Mouse (Mus musculus) heart, postnatal 0 days (tissue): ENCODE results near the gene Exoc4.

Experiments used
- CTCF ChIP-seq: IDR thresholded peaks from 2 replicates; pipeline ENCODE4 v1.5.1; 2016; ENCODE audit warnings: antibody characterized with exemption, control low read depth, low read depth
- EP300 ChIP-seq: IDR thresholded peaks from 2 replicates; pipeline ENCODE4 v1.6.1; 2016; ENCODE audit warnings: antibody characterized with exemption, low read depth

GRCm38 (mm10) chr6:33283936-33284335, 35.1 kb downstream of the Exoc4 start:
- TF ChIP-seq EP300, result no peak
- no peak for TF ChIP-seq CTCF
